In genomic region chr10:43723615-43723937, GRCm38 (mm10) we compare ENCODE assay signal across 8 mouse cellular contexts.
DNase-seq lines count a peak whose midpoint lies in the region; ATAC-seq and TF ChIP-seq lines count a peak whose summit lies in the region.

No protein-coding gene starts in this region.

- H3K9ac ChIP-seq in liver, adult 2 months (ENCODE audit: low read depth, low read length), result 0 out of 2 replicates have a peak overlapping the region, but pooled peaks have one; percentile 0
- no peak overlapping the region for H3K9ac ChIP-seq in embryonic facial prominence, embryonic 15.5 days
- peak overlapping the region; percentile 28 for H3K9ac ChIP-seq in hindbrain, postnatal 0 days (replicated peaks; ENCODE audit: low read length)
- H3K9ac ChIP-seq in midbrain, postnatal 0 days (replicated peaks; ENCODE audit: low read length, poor library complexity, severe bottlenecking), result peak overlapping the region; percentile 19; the same call in 1 of the 2 replicates

- WGBS in liver, adult 2 months, result 4% methylated on average over 12 of the region's 12 CpGs
- 1% methylated on average over 12 of the region's 12 CpGs for WGBS in embryonic facial prominence, embryonic 15.5 days
- WGBS in hindbrain, postnatal 0 days, result 2% methylated on average over 12 of the region's 12 CpGs
- 2% methylated on average over 12 of the region's 12 CpGs for WGBS in midbrain, postnatal 0 days

- no peak overlapping the region for H3K27ac ChIP-seq in liver, adult 2 months (replicated peaks; ENCODE audit: insufficient read depth, low read depth, low read length)
- H3K27ac ChIP-seq in embryonic facial prominence, embryonic 15.5 days (replicated peaks), result peak overlapping the region; percentile 63
- peak overlapping the region; percentile 3; the same call in 1 of the 2 replicates for H3K27ac ChIP-seq in hindbrain, postnatal 0 days
- H3K27ac ChIP-seq in midbrain, postnatal 0 days (ENCODE audit: low read depth, low read length), result no peak overlapping the region

- DNase-seq in liver, adult 2 months (ENCODE audit: extremely low read depth, low read depth, low spot score), result no peak
- no peak for DNase-seq in liver
- no peak for DNase-seq in hindbrain, postnatal 0 days (ENCODE audit: low spot score)
- no peak for DNase-seq in midbrain, postnatal 0 days (ENCODE audit: low spot score)
- no peak for DNase-seq in left cerebral cortex, postnatal 14 days (ENCODE audit: low spot score in 2 of 2)
- DNase-seq in urinary bladder, adult 18-20 months (ENCODE audit: low spot score in 2 of 2), result no peak
- no peak for DNase-seq in frontal cortex, postnatal 10 days (ENCODE audit: low spot score in 2 of 2)

- H3K4me2 ChIP-seq in embryonic facial prominence, embryonic 15.5 days (replicated peaks), result peak overlapping the region; percentile 69
- H3K4me2 ChIP-seq in hindbrain, postnatal 0 days (ENCODE audit: low read depth, low read length), result peak overlapping the region; percentile 66
- peak overlapping the region; percentile 79 for H3K4me2 ChIP-seq in midbrain, postnatal 0 days (ENCODE audit: low read depth, low read length, poor library complexity, severe bottlenecking)

- H3K27me3 ChIP-seq in liver, adult 2 months (ENCODE audit: control insufficient read depth, insufficient read depth, low read length), result no peaks in the 10 kb centered on the region
- H3K27me3 ChIP-seq in embryonic facial prominence, embryonic 15.5 days, result peaks cover 27% of the 10 kb centered on the region; the same call in 1 of the 2 replicates
- H3K27me3 ChIP-seq in hindbrain, postnatal 0 days (ENCODE audit: insufficient read depth, low read length), result no peaks in the 10 kb centered on the region
- H3K27me3 ChIP-seq in midbrain, postnatal 0 days (ENCODE audit: insufficient read depth, low read length), result no peaks in the 10 kb centered on the region

- no peak for ATAC-seq in embryonic facial prominence, embryonic 15.5 days (ENCODE audit: insufficient number of reproducible peaks, low FRiP score, low TSS enrichment, low read depth)
- ATAC-seq in hindbrain, postnatal 0 days, result no peak
- ATAC-seq in midbrain, postnatal 0 days (ENCODE audit: low FRiP score), result no peak

- H3K36me3 ChIP-seq in liver, adult 2 months (ENCODE audit: control insufficient read depth, insufficient read depth, low read length), result no peaks in the 10 kb centered on the region
- H3K36me3 ChIP-seq in embryonic facial prominence, embryonic 15.5 days, result no peaks in the 10 kb centered on the region
- no peaks in the 10 kb centered on the region for H3K36me3 ChIP-seq in hindbrain, postnatal 0 days (ENCODE audit: insufficient read depth, low read length)
- no peaks in the 10 kb centered on the region for H3K36me3 ChIP-seq in midbrain, postnatal 0 days (ENCODE audit: insufficient read depth, low read length)

- intact Hi-C loops in left cerebral cortex, postnatal 14 days (cut with DNase I), result no loop called here

- TF ChIP-seq CTCF in liver, adult 2 months (IDR thresholded peaks at IDR 0.05; ENCODE audit: low read depth, low read length), result no peak
- no peak for TF ChIP-seq CTCF in hindbrain, postnatal 0 days (IDR thresholded peaks at IDR 0.05; ENCODE audit: low read depth)
- TF ChIP-seq CTCF in midbrain, postnatal 0 days (IDR thresholded peaks at IDR 0.05), result no peak

- no peaks in the 10 kb centered on the region for H3K9me3 ChIP-seq in embryonic facial prominence, embryonic 15.5 days (replicated peaks)
- no peaks in the 10 kb centered on the region for H3K9me3 ChIP-seq in hindbrain, postnatal 0 days (ENCODE audit: low read length)
- H3K9me3 ChIP-seq in midbrain, postnatal 0 days (ENCODE audit: low read length), result no peaks in the 10 kb centered on the region

- H3K4me1 ChIP-seq in liver, adult 2 months (ENCODE audit: control insufficient read depth, insufficient read depth, low read length), result no peaks in the 10 kb centered on the region
- H3K4me1 ChIP-seq in embryonic facial prominence, embryonic 15.5 days, result peaks cover 17% of the 10 kb centered on the region
- peaks cover 10% of the 10 kb centered on the region; the same call in 1 of the 2 replicates for H3K4me1 ChIP-seq in hindbrain, postnatal 0 days (ENCODE audit: insufficient read depth, low read length)
- H3K4me1 ChIP-seq in midbrain, postnatal 0 days (ENCODE audit: insufficient read depth, low read length), result peaks cover 4% of the 10 kb centered on the region; the same call in 1 of the 2 replicates

- 0 out of 2 replicates have a peak overlapping the region, but pooled peaks have one; percentile 1 for H3K4me3 ChIP-seq in liver, adult 2 months (ENCODE audit: insufficient read depth, low read depth, low read length)
- H3K4me3 ChIP-seq in embryonic facial prominence, embryonic 15.5 days (replicated peaks), result peak overlapping the region; percentile 37
- H3K4me3 ChIP-seq in hindbrain, postnatal 0 days (ENCODE audit: low read length), result peak overlapping the region; percentile 32
- peak overlapping the region; percentile 30 for H3K4me3 ChIP-seq in midbrain, postnatal 0 days (ENCODE audit: low read depth, low read length)

- no peak for TF ChIP-seq POLR2A in liver, adult 2 months (IDR thresholded peaks at IDR 0.05; ENCODE audit: extremely low read depth, insufficient read depth, low read length)

- no peaks in the 10 kb centered on the region for H3K79me2 ChIP-seq in liver, adult 2 months (ENCODE audit: control insufficient read depth, insufficient read depth, low read length)

Comparison
In these comparisons a context has a peak if more than half of its experiments do, and no peak if none do; other contexts are left out.
1. H3K27ac ChIP-seq: peak in embryonic facial prominence, embryonic 15.5 days (single experiment) and hindbrain, postnatal 0 days (single experiment); none in liver, adult 2 months (single experiment) and midbrain, postnatal 0 days (single experiment).
2. Peak in every context shown above with its lines, with median percentiles within 50 percentile points of each other: H3K4me3 ChIP-seq and H3K4me2 ChIP-seq.